Mouse (Mus musculus) adrenal gland, adult 8-10 months (tissue): ENCODE data around the gene Fmo4. TPM values are rescaled to one million over a fixed set of nuclear protein-coding genes. Genes with fewer than 3 reads are reported as not detected.
"Not testable (repeated sequence)": the region's sequence is repeated elsewhere in the genome, so short reads cannot be mapped to it uniquely, and the experiment has no call there.

ENCODE experiments used
- DNase-seq: peaks from one replicate; pipeline ENCODE4 v3.0.0; 2022
- total RNA-seq, 4 experiments: library from RNA; stranded (reverse); gene quantifications; 2 replicates each; pipeline ENCODE4 v1.2.4; 2022

The Fmo4 gene
- total RNA-seq, 4 experiments from 2014 or later: 0.25 to 3.6 (median 0.89) TPM

DNA sequence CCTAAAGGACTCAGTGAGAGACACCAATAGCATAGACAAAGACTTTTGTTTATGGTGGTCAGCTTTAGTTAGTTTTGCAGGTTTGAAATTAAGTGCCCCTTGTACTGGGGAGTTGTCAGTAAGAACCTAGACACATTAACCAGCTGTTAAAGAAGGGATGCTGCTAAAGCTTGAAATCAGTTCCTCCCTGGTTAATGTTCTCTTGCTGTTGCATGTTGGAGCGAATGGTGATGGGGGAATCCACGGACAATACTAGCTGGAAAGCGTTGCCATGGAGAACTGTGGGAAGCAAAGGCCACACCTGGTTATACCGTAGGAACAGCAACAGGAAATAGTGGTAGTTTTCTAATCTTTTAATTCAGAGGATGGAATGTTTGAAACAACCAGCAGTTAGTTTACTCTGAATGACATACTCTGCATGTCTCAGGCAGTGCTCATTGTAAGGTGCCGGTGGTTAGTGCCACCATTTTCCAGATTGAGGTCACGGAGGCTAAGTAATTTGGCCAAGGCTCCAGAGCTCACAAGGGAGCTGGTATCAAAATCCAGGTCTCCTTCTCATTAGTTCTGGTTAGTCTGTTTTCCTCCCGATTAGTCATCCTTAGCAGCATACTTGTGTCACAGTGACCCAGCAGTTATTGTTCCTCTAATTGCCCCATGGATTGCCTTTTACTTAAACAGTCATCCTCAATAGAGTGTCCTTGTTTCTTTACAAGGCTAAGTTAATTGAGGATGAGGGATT, 21.3 kb downstream of the Fmo4 start:
- DNase-seq: peak; percentile 37

DNA sequence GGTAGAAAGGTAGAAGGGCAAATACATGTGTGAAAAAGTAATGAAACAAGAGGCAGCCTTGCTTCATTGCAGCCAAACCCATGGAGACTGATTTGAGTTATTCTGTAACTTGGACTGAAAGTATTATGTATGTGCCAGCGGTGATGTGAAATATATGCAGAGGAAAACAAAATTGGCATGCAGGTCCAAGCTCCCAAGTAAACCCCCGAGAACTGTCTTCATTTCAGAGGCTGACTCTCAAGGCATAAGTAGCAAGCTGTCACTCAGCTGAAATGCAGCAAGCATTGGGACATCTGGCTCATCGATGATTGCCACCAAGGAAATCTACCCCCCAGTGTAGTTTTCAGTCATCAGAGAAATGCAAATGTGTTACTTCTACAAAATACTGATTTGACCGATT, 28.6 kb downstream of the Fmo4 start:
- no peak for DNase-seq

DNA sequence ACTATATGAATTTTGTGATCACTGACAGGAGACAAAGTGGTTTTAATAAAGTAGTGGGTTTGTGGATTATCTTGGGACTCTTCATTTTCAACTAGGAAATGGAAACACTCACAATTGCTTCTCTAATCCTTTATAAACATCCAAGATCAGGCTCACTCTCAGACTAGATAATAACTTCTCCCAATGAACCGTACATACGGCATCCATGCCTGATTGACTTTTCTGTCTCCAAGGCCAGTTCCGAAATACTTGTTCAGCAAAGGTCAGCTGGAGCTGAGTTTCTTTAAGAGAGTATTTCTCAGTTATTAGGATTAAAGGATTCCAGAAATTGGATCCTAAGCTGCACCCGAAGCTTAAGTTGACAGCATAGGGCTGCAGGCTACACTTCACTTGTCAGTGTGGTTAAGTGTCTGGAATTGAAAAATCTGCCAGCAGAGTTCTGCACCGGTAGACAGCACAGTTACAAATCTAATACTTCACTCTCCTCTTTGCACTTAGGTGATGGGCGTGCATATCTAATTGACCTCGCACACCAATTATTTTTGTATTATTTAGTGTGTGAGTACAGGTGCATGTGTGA, 30.0 kb downstream of the Fmo4 start:
- no peak for DNase-seq

DNA sequence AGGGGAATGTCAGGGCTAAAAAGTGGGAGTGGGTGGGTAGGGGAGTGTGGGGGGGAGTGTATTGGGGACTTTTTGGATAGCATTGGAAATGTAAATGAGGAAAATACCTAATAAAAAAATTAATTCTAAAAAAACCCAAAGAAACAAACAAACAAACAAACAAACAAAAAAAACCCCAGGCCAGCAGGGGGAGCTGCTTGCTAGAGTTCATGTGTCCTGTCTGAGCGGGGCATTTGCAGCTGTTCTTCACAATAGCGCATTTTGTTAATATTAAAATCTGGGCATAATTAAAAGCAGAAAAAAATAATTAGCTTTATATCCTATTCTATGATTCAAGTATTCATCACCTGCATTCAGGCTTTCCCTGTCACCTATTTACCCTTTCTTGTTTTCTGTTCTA, 32.7 kb downstream of the Fmo4 start:
- DNase-seq: not testable (repeated sequence)

DNA sequence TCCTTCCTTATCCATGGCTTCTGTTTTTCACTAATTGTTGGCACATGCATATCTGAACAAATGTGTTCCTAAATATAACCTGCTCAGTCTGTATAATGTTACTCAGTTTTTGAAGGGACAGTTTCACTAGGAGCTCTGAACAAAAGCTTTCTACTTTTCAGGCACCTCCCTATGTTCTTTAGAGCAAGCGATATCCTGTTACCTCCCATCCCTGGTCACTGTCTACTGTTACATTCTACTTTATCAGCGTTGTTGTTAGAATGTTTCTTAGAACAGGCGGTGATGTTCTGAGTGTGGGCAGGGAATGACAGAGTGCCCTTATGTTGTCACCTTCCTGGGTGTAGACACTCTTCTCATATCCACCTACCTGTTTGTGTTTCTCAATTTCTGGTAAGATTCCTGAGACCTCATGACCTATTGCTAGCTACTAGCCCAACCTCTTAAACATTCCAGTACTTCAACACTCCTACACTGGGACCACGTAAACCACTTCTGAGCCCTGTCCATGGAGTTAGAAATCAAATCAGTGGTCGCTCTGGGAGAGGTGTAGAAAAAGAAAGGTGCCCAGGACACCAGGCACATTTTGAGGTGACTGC, 35.7 kb downstream of the Fmo4 start:
- no peak for DNase-seq

DNA sequence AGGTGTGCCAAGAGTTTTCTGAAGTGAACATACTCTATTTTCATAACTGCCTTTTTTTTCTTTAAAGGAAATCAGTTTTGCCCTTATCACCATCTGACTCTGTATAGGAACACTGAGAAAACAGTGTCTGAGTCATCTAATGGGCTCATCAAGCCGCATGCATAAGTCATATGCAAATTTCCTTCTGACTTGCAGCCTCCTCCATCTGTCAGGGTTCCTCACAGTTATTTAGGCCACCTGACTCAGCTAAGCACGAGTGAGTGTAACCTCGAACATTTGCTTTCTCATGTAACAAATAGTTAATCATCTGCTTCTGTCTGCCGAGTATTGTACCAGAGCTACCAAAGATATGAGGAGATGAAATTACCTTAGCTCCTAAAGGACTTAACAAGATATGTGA, 40.1 kb downstream of the Fmo4 start:
- peak; percentile 37 for DNase-seq

DNA sequence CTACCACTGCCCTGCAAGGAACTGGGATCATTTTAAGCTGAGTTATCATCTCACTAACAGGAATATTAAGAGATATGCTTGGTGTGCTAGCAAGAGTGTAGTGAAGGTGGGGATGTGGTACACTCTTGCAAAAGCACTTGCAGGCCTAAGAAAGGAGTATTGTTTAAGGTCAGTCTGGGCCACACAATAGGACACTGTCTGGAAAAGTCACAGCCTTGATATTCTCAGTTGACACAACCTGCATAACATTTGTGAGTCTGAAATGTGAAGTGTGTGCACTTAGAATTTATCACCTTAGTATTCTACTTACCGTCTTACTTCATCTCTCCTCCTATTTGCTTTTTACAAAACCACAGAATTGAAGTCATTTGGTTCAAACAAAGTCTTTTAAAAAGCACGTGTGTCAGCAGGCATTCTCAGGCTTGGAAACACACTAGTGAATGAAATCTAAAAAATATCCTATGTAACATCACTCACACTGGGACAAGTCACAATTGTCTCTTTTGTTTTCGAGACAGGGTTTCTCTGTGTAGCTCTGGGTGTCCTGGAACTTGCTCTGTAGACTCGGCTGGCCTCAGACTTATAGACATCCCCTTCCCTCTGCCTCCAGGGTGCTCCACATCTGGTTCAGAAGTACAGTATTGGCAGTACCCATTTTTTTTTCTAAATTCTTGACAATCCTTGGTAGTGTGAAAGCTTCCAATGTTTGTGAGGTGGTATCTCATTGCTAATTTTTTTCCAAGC, 42.0 kb downstream of the Fmo4 start:
- DNase-seq: no peak

DNA sequence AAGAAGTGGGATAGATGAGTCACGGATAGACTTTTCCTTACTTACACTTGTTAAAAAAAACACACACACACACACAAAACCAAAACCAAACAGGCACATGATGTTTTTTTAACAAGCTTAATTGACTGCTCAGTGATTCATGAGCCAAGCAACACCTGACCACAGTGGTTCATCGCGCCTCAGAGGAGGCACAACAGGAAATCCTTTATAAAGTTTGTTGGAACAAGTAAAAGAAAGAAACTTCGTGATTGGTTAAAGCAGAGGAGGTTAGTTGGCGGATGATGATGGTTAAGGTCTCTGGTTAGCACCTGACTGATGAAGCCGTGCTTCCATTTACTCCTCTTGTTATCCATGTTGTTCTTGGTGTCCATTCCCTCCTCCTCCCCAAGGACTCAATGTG, 61.8 kb downstream of the Fmo4 start:
- DNase-seq: no peak

DNA sequence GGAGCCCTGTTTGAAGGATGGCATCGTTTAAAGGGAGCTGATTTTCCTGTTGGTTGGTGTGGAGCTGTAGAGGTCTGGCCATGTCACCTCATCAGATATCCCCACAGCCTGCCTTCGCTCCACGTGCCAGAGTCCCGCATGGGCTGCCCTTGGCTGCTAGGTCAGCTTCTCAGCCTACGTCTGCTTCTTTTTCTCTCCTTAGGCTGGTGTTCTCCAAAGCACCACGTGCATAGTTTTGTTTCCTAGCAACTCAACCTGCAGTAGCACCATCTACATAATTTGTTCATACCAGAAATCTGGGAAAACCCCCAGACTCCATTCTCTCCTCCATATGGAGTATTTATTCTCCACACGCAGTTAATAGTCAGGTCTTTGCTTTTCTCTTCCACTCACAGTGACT, 64.2 kb downstream of the Fmo4 start:
- DNase-seq: no peak

DNA sequence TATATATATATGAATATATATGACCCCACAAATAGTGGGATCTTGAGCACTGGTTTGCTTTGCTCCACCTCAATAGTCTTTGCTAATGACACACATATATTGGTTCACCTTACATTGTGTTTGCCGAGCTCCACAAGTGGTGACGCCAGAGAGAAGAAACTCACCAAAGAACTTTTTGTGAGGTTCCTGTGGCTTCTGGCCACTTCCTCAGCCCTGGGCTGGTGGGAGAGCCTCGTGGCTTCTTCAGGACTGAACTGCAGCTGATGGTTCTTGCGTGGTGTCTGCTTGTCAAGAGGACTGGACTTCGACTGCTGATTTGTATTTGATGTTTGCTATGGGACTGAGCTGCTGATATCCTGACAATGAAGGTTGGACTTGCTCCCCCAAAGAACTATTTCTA, 65.0 kb downstream of the Fmo4 start:
- DNase-seq: no peak

Other genes with a start within 250 kb of the Fmo4 start
- gene Vamp4, start 243.5 kb downstream of the Fmo4 start, total RNA-seq: 10 to 100 TPM; 43.3 to 63.0 (median 53.2) TPM
- 1 to 10 TPM; 2.1 to 4.7 (median 3.3) TPM for gene Myoc, start 174.8 kb downstream of the Fmo4 start, total RNA-seq
- gene Myocos, start 155.8 kb downstream of the Fmo4 start, total RNA-seq: not detected
- gene Prrc2c, start 73.4 kb downstream of the Fmo4 start, total RNA-seq: 100 to 1,000 TPM; 169 to 176 (median 171) TPM
- gene Fmo1, start 52.6 kb upstream of the Fmo4 start, total RNA-seq: 100 to 1,000 TPM in 2 of 4 experiments, 10 to 100 TPM in 2; 36.8 to 391 (median 229) TPM
- 10 to 100 TPM; 45.3 to 71.8 (median 66.9) TPM for gene Fmo2, start 84.8 kb upstream of the Fmo4 start, total RNA-seq
- gene Fmo6, start 123.5 kb upstream of the Fmo4 start, total RNA-seq: not detected
- gene Fmo3, start 170.6 kb upstream of the Fmo4 start, total RNA-seq: under 1 TPM in 3 of 4 experiments, not detected in 1; 0.20 to 0.31 (median 0.24) TPM